Mouse (Mus musculus): ENCODE results near the gene Clic1.
A peak's percentile ranks its signal among the peaks of the same experiment; 100 is the strongest.

The Clic1 gene

GRCm38 (mm10) chr17:35085208-35085865 lies 35.6 kb downstream of the Clic1 start, which contains the start of gene Ly6g6f:
Ly6g6f (minus strand) TSS chr17:35085610.
- ATAC-seq (ENCODE audit: insufficient number of reproducible peaks, low FRiP score, low TSS enrichment) = no peak

GRCm38 (mm10) chr17:35088151-35088550 lies 38.4 kb downstream of the Clic1 start:
- ATAC-seq (ENCODE audit: insufficient number of reproducible peaks, low FRiP score, low TSS enrichment) = no peak

- peak; percentile 83 for ATAC-seq (ENCODE audit: insufficient number of reproducible peaks, low FRiP score, low TSS enrichment)
These were observed 39.3 kb downstream of the Clic1 start, which contains the start of gene Abhd16a for GRCm38 (mm10) chr17:35088825-35089644. Abhd16a (plus strand) TSS chr17:35089263.

- peak; percentile 83 for ATAC-seq (ENCODE audit: insufficient number of reproducible peaks, low FRiP score, low TSS enrichment)
These were observed 40.6 kb downstream of the Clic1 start for GRCm38 (mm10) chr17:35090166-35090932.

GRCm38 (mm10) chr17:35092403-35093198 lies 42.8 kb downstream of the Clic1 start:
- no peak for ATAC-seq (ENCODE audit: insufficient number of reproducible peaks, low FRiP score, low TSS enrichment)

- no peak for ATAC-seq (ENCODE audit: insufficient number of reproducible peaks, low FRiP score, low TSS enrichment)
These were observed 45.0 kb downstream of the Clic1 start for GRCm38 (mm10) chr17:35094475-35095365.

GRCm38 (mm10) chr17:35096597-35096996 lies 46.8 kb downstream of the Clic1 start:
- ATAC-seq (ENCODE audit: insufficient number of reproducible peaks, low FRiP score, low TSS enrichment) = no peak

- peak; percentile 52; the same call in 1 of the 2 replicates for ATAC-seq (ENCODE audit: insufficient number of reproducible peaks, low FRiP score, low TSS enrichment)
These were observed 47.4 kb downstream of the Clic1 start for GRCm38 (mm10) chr17:35097164-35097655.

GRCm38 (mm10) chr17:35100196-35100765 lies 50.5 kb downstream of the Clic1 start:
- no peak for ATAC-seq (ENCODE audit: insufficient number of reproducible peaks, low FRiP score, low TSS enrichment)

GRCm38 (mm10) chr17:35101161-35101560 lies 51.4 kb downstream of the Clic1 start:
- no peak for ATAC-seq (ENCODE audit: insufficient number of reproducible peaks, low FRiP score, low TSS enrichment)

GRCm38 (mm10) chr17:35102299-35102698 lies 52.5 kb downstream of the Clic1 start:
- no peak for ATAC-seq (ENCODE audit: insufficient number of reproducible peaks, low FRiP score, low TSS enrichment)

GRCm38 (mm10) chr17:35103221-35103690 lies 53.5 kb downstream of the Clic1 start:
- no peak for ATAC-seq (ENCODE audit: insufficient number of reproducible peaks, low FRiP score, low TSS enrichment)

- no peak for ATAC-seq (ENCODE audit: insufficient number of reproducible peaks, low FRiP score, low TSS enrichment)
These were observed 54.3 kb downstream of the Clic1 start for GRCm38 (mm10) chr17:35104079-35104478.

- no peak for ATAC-seq (ENCODE audit: insufficient number of reproducible peaks, low FRiP score, low TSS enrichment)
These were observed 55.0 kb downstream of the Clic1 start for GRCm38 (mm10) chr17:35104754-35105153.

GRCm38 (mm10) chr17:35105740-35106389 lies 56.1 kb downstream of the Clic1 start:
- peak; percentile 34; the same call in 1 of the 2 replicates for ATAC-seq (ENCODE audit: insufficient number of reproducible peaks, low FRiP score, low TSS enrichment)

GRCm38 (mm10) chr17:35106522-35106921 lies 56.8 kb downstream of the Clic1 start:
- no peak for ATAC-seq (ENCODE audit: insufficient number of reproducible peaks, low FRiP score, low TSS enrichment)

GRCm38 (mm10) chr17:35108097-35108496 lies 58.3 kb downstream of the Clic1 start, which contains the start of gene Ly6g5c:
Ly6g5c (plus strand) TSS chr17:35108279.
- peak; percentile 50; the same call in 1 of the 2 replicates for ATAC-seq (ENCODE audit: insufficient number of reproducible peaks, low FRiP score, low TSS enrichment)
